Mouse (Mus musculus) C3H10T1/2 (cell line): ENCODE results near the gene Il1f6. TPM values are rescaled to one million over a fixed set of nuclear protein-coding genes. Genes with fewer than 3 reads are reported as not detected.

Source experiments
- polyA plus RNA-seq, 2 experiments: library from polyadenylated mRNA; unstranded; fragments of >200 nt; fragmentation: generic; extraction: Trizol; gene quantifications; one replicate each; pipeline ENCODE4 v1.2.1; 2012; ENCODE audit warnings: missing spikeins in 2 of 2

The Il1f6 gene
- polyA plus RNA-seq = not detected

DNA sequence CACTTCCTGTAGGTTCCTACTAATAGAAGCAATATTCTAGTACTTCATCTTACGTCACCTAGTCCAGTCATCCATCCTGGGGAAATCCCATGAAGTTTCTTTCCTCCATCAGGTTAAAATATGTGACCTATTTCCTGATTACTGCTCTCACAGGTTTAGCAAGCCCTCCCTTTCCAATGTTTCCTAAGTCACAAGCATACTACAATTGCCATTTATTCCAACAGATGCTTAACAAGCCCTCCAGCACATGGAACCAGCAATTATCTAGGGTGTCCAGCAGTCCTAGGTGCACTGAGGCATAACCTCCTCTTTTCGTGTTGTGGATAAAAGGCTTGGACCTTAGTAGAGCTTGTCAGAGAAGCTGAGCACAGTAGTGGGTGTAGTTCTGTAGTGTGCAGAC is at the start of gene Il1f6:
TSS of gene Il1f6 (plus strand) at position 301 of the 400 bp plus-strand sequence.

DNA sequence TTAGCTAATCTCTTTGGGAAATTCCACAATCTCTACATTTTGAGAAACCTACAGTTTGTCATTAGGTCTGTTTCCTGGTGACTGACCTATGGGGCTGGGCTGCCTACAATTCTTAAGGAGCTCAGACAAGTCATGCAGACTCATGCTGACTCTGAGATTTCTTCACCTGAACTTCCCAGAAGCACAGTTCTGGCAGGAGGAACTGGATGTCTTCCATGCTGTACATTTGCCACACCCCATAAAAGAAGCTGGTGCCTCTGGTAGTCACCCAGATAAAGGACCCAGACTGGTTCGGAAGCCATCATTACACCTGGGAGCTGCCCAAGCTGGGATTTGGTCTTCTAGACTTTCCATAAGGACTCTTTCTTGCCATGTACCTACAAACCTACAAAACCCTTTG is 29.0 kb upstream of the Il1f6 start, which contains the start of gene Il1f9:
TSS of gene Il1f9 (plus strand) at position 301 of the 400 bp plus-strand sequence.

Other genes with a start within 250 kb of the Il1f6 start
- not detected for gene Hnmt, start 166.0 kb upstream of the Il1f6 start, polyA plus RNA-seq
- gene Tbpl2, start 118.8 kb upstream of the Il1f6 start, polyA plus RNA-seq = not detected
- gene Il1f8, start 62.3 kb upstream of the Il1f6 start, polyA plus RNA-seq = not detected
- not detected for gene Il1f9, start 28.9 kb upstream of the Il1f6 start, polyA plus RNA-seq
- not detected for gene Il1f5, start 61.5 kb downstream of the Il1f6 start, polyA plus RNA-seq
- gene Il1f10, start 75.8 kb downstream of the Il1f6 start, polyA plus RNA-seq = not detected
- 10 to 100 TPM in 1 of 2 experiments, under 1 TPM in 1; 0.04 to 12.5 TPM for gene Il1rn, start 121.4 kb downstream of the Il1f6 start, polyA plus RNA-seq
- 1 to 10 TPM in 1 of 2 experiments, not detected in 1; 1.7 TPM for gene Psd4, start 152.2 kb downstream of the Il1f6 start, polyA plus RNA-seq